In the genomic region with DNA sequence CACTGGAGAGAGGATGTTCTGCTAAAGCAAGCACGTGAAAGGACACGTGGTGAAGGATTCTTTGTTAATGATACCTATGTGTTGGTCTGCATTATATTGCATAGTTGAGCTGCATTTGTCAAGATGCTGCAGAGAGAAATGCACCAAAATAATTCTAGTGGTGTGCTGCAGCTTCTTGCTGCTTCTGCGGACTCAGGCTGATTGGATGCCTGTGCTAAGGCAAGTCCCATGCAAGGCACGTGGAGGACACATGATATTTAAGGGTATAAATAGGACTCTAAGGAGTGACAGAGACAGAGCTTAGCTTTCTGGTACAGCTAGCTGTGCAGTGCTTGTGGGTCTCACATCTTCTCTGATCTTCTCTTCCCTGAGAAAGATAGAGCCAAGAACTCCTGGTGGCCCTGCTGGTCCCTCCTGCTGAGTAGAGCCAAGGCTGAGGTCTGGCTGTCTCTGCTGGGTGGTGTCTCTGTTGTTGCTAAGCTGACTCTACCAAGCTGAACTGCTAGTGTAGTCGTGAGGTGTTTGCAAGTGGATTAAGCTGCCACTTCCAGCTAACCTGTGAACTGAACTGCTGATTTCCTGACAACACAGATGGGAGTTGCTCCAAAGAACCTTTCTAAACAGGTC, we compare ENCODE assay signal across 22 mouse cellular contexts. TPM values are rescaled to one million over a fixed set of nuclear protein-coding genes. Genes with fewer than 3 reads are reported as not detected.
DNase-seq lines count a peak whose midpoint lies in the region; ATAC-seq and TF ChIP-seq lines count a peak whose summit lies in the region.
"Had no signal": no experiment of that assay in that cellular context is flagged by ENCODE, and none has a peak within 500 bp of the region (broad histone marks: within the 10 kb centered on the region; RNA-seq: fewer than 3 reads in every experiment).

No protein-coding gene starts in this region.

- H3K9ac ChIP-seq in heart, embryonic 13.5 days: no peak overlapping the region
- H3K9ac ChIP-seq in limb, embryonic 11.5 days (ENCODE audit: low read length): no peak overlapping the region
- H3K9ac ChIP-seq in heart, postnatal 0 days (replicated peaks; ENCODE audit: low read depth, low read length): no peak overlapping the region
- H3K9ac ChIP-seq: forebrain, postnatal 0 days; limb, embryonic 13.5 days; liver, embryonic 13.5 days; lung, embryonic 15.5 days; midbrain, embryonic 12.5 days had no signal

- TF ChIP-seq CTCF in gastrocnemius, adult 2 months (IDR thresholded peaks at IDR 0.05): no peak
- TF ChIP-seq CTCF in heart, postnatal 0 days (IDR thresholded peaks at IDR 0.05; ENCODE audit: low read depth): no peak

- no peak overlapping the region for H3K4me3 ChIP-seq in gastrocnemius, adult 2 months
- H3K4me3 ChIP-seq in heart, embryonic 13.5 days: no peak overlapping the region
- H3K4me3 ChIP-seq in limb, embryonic 11.5 days (ENCODE audit: low read depth, low read length): no peak overlapping the region
- H3K4me3 ChIP-seq in limb, embryonic 10.5 days: no peak overlapping the region
- no peak overlapping the region for H3K4me3 ChIP-seq in heart, postnatal 0 days (ENCODE audit: low read depth, low read length)
- H3K4me3 ChIP-seq: embryonic facial prominence, embryonic 10.5 days; limb, embryonic 13.5 days; liver, embryonic 13.5 days; lung, embryonic 15.5 days; midbrain, embryonic 12.5 days had no signal

- no peaks in the 10 kb centered on the region for H3K9me3 ChIP-seq in heart, embryonic 13.5 days
- H3K9me3 ChIP-seq in limb, embryonic 11.5 days (ENCODE audit: control insufficient read depth, low read length): no peaks in the 10 kb centered on the region
- H3K9me3 ChIP-seq in limb, embryonic 10.5 days (replicated peaks): no peaks in the 10 kb centered on the region
- no peaks in the 10 kb centered on the region for H3K9me3 ChIP-seq in heart, postnatal 0 days (replicated peaks; ENCODE audit: control insufficient read depth, low read length)
- H3K9me3 ChIP-seq: liver, embryonic 13.5 days; lung, embryonic 15.5 days; midbrain, embryonic 12.5 days had no signal

- intact Hi-C loops in gastrocnemius, adult 2 months (cut with DNase I): loop anchor here (2.0 to 5.0 kb wide), 2 partner anchors 63 to 420 kb away; no protein-coding TSS in a partner anchor
- intact Hi-C loops in heart, postnatal 10 days (cut with DNase I): loop anchor here (10.0 kb wide), 1 partner anchor 417 kb away; no protein-coding TSS in a partner anchor

- no peak for TF ChIP-seq EP300 in heart, postnatal 0 days (IDR thresholded peaks at IDR 0.05; ENCODE audit: low read depth)

- H3K27me3 ChIP-seq in heart, embryonic 13.5 days (replicated peaks): no peaks in the 10 kb centered on the region
- no peaks in the 10 kb centered on the region for H3K27me3 ChIP-seq in limb, embryonic 11.5 days (ENCODE audit: control insufficient read depth, insufficient read depth, low read length)
- H3K27me3 ChIP-seq in limb, embryonic 10.5 days (ENCODE audit: low read depth, poor library complexity, severe bottlenecking): no peaks in the 10 kb centered on the region
- H3K27me3 ChIP-seq in heart, postnatal 0 days (ENCODE audit: control insufficient read depth, insufficient read depth, low read length): no peaks in the 10 kb centered on the region
- H3K27me3 ChIP-seq: limb, embryonic 13.5 days; liver, embryonic 13.5 days; lung, embryonic 15.5 days; midbrain, embryonic 12.5 days had no signal

- 62% methylated on average over 5 of the region's 5 CpGs for WGBS in heart, embryonic 13.5 days
- WGBS in limb, embryonic 11.5 days: 70% methylated on average over 5 of the region's 5 CpGs
- WGBS in limb, embryonic 10.5 days: 80% methylated on average over 5 of the region's 5 CpGs
- WGBS in heart, postnatal 0 days: 60% methylated on average over 5 of the region's 5 CpGs

- peaks cover 73% of the 10 kb centered on the region for H3K4me1 ChIP-seq in heart, embryonic 13.5 days
- no peaks in the 10 kb centered on the region for H3K4me1 ChIP-seq in limb, embryonic 11.5 days (ENCODE audit: control insufficient read depth, insufficient read depth, low read length)
- no peaks in the 10 kb centered on the region for H3K4me1 ChIP-seq in limb, embryonic 10.5 days
- peaks cover 17% of the 10 kb centered on the region for H3K4me1 ChIP-seq in heart, postnatal 0 days (ENCODE audit: control insufficient read depth, insufficient read depth)

- peaks cover 12% of the 10 kb centered on the region for H3K36me3 ChIP-seq in heart, embryonic 13.5 days
- no peaks in the 10 kb centered on the region for H3K36me3 ChIP-seq in limb, embryonic 11.5 days (ENCODE audit: control insufficient read depth, insufficient read depth, low read length)
- peaks cover 4% of the 10 kb centered on the region; the same call in 1 of the 2 replicates for H3K36me3 ChIP-seq in limb, embryonic 10.5 days
- H3K36me3 ChIP-seq in heart, postnatal 0 days (replicated peaks; ENCODE audit: control insufficient read depth, insufficient read depth, low read length): peaks cover 7% of the 10 kb centered on the region; the same call in 1 of the 2 replicates
- H3K36me3 ChIP-seq: liver, embryonic 13.5 days; lung, embryonic 15.5 days had no signal

- peak overlapping the region; percentile 88 for H3K27ac ChIP-seq in gastrocnemius, adult 2 months
- peak overlapping the region; percentile 77 for H3K27ac ChIP-seq in heart, embryonic 13.5 days (replicated peaks)
- no peak overlapping the region for H3K27ac ChIP-seq in limb, embryonic 11.5 days (replicated peaks; ENCODE audit: low read depth, low read length)
- no peak overlapping the region for H3K27ac ChIP-seq in limb, embryonic 10.5 days
- H3K27ac ChIP-seq in heart, postnatal 0 days (ENCODE audit: low read depth): peak overlapping the region; percentile 80
- H3K27ac ChIP-seq: embryonic facial prominence, embryonic 10.5 days; limb, embryonic 13.5 days; liver, embryonic 13.5 days; lung, embryonic 15.5 days; midbrain, embryonic 12.5 days; stomach, postnatal 0 days had no signal

- DNase-seq in gastrocnemius, adult 2 months: no peak
- no peak for DNase-seq in gastrocnemius, adult 8-10 months (ENCODE audit: low spot score in 2 of 2)
- DNase-seq in heart, postnatal 10 days: no peak
- peak; percentile 15 for DNase-seq in limb, embryonic 11.5 days (ENCODE audit: low spot score)
- no peak for DNase-seq in limb, embryonic 10.5 days (ENCODE audit: low spot score)
- no peak for DNase-seq in heart, postnatal 0 days (ENCODE audit: low spot score)
- no peak for DNase-seq in embryo, embryonic 9.5 days (ENCODE audit: extremely low spot score)
- DNase-seq: adrenal gland, postnatal 10 days; cerebellum, adult 2 months; forebrain, postnatal 0 days; gastrocnemius, postnatal 36 days; kidney, adult 11 months; kidney, postnatal 4 days; liver, embryonic 13.5 days; lung, postnatal 4 days; thymus, adult 2 months had no signal

- H3K4me2 ChIP-seq in heart, embryonic 13.5 days: no peak overlapping the region
- H3K4me2 ChIP-seq in limb, embryonic 11.5 days (ENCODE audit: low read depth, severe bottlenecking): no peak overlapping the region
- no peak overlapping the region for H3K4me2 ChIP-seq in heart, postnatal 0 days (ENCODE audit: low read depth, low read length)
- H3K4me2 ChIP-seq: limb, embryonic 13.5 days; liver, embryonic 13.5 days; lung, embryonic 15.5 days; midbrain, embryonic 12.5 days had no signal

- no peak for ATAC-seq in heart, embryonic 13.5 days (ENCODE audit: extremely low read depth, insufficient number of reproducible peaks, low FRiP score, low TSS enrichment)
- ATAC-seq in limb, embryonic 11.5 days (ENCODE audit: insufficient number of reproducible peaks, low FRiP score, low TSS enrichment, low read depth): no peak
- ATAC-seq in heart, postnatal 0 days (ENCODE audit: insufficient read depth, low read depth): no peak

RNA-seq across cellular contexts. Expression of a gene that starts 8.0 kb away (rescaled TPM):
- 100 to 1,000 TPM; 236 to 397 TPM for total RNA-seq in gastrocnemius, adult 2 months (2021)
- total RNA-seq in gastrocnemius, adult 8-10 months (2022): 100 to 1,000 TPM; 249 to 283 (median 262) TPM
- 32.9 and 37.0 TPM in 2 replicates for polyA plus RNA-seq in heart, embryonic 13.5 days (2015; fragmentation: Nextera tagmentation; extraction: Ambion mirVana)
- 100 to 1,000 TPM; 548 to 551 TPM for total RNA-seq in heart, postnatal 10 days (2021)
- 35.7 and 39.2 TPM in 2 replicates for polyA plus RNA-seq in limb, embryonic 11.5 days (2014; fragmentation: Nextera tagmentation; extraction: Ambion mirVana)
- 23.9 and 24.2 TPM in 2 replicates for polyA plus RNA-seq in limb, embryonic 10.5 days (2016; fragmentation: Nextera tagmentation; extraction: Ambion mirVana)
- total RNA-seq in heart, postnatal 0 days (2014; rRNA removed; ENCODE audit: low replicate concordance): 359 and 460 TPM in 2 replicates
- polyA plus RNA-seq in heart, postnatal 0 days (2015; fragmentation: Nextera tagmentation; extraction: Ambion mirVana): 47.6 and 54.8 TPM in 2 replicates

Comparison
In these comparisons a context has a peak if more than half of its experiments do, and no peak if none do; other contexts are left out.
1. H3K27ac ChIP-seq: peak in gastrocnemius, adult 2 months (single experiment), heart, embryonic 13.5 days (single experiment) and heart, postnatal 0 days (single experiment); none in limb, embryonic 11.5 days (single experiment) and limb, embryonic 10.5 days (single experiment).